Mouse (Mus musculus): Measurements from ENCODE around the gene Cables2. TPM values are rescaled to one million over a fixed set of nuclear protein-coding genes. Genes with fewer than 3 reads are reported as not detected.

The Cables2 gene
- polyA plus RNA-seq, 1 experiment = 28.3 TPM

- peak; percentile 80 for DNase-seq (ENCODE audit: low spot score)
Observed at GRCm38 (mm10) chr2:180225762-180226378, 47.4 kb downstream of the Cables2 start, which contains the start of gene Lama5. Gene Lama5 (minus strand): TSS chr2:180225859.

- DNase-seq (ENCODE audit: low spot score) = peak; percentile 59
Observed at GRCm38 (mm10) chr2:180225044-180225761, 48.1 kb downstream of the Cables2 start.

DNA sequence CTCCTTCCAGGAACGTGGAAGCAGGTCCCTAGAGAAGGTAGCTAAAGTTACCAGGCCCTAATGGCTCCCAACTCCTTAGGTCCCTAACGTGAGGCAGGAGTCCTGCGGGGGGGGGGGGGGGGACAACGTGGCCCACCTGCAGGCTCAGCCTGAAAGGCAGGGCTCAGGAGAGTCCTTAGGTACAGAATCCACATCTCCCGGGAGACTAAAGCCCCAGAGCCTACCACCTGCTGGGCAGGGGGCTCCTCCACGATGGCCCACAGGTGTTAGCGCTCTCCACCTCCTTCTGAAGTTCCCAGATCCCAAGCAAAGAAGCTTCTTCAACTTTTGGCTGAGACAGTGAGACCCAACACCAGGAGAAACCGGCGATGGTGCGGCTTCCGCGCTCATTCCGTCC is 48.7 kb downstream of the Cables2 start:
- DNase-seq (ENCODE audit: low spot score) = no peak

DNA sequence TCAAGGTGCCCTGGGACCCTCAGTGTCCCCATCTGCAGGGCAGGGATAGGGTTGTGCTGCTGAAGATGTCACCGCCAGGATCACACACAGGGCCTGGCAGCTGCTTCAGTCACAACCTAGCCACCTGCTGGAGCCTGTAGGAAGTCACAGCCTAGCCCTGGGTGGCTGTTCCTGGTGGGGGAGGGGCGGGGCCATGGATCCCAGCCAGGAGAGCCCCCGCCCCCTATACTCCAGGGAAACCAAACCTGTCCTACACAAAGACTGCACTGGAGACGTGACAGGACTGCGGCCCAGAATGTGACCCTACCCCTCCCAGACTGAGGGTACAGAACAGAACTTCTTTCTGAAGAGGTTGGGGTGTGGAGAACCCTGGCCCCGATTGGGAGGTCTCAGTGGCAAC is 51.0 kb downstream of the Cables2 start:
- DNase-seq (ENCODE audit: low spot score) = no peak

DNA sequence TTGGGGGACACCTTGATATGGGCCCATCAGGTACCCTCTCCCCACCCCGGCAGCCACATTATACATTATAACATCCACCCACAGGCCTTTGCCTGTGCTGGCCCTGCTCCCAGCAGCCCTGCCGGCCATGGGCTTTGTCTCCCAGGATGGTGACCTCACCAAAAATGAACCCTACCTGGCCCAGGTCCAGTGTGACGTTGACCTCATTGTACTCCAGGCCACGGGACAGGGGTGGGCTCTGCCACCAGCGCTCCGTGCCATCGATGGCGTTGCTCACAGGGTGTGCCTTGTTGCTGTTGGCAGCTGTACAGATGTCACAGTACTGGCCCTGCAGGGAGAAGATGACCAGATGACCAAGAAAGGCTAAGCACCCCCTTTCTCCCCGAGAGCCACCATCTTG is 52.2 kb downstream of the Cables2 start:
- no peak for DNase-seq (ENCODE audit: low spot score)

DNA sequence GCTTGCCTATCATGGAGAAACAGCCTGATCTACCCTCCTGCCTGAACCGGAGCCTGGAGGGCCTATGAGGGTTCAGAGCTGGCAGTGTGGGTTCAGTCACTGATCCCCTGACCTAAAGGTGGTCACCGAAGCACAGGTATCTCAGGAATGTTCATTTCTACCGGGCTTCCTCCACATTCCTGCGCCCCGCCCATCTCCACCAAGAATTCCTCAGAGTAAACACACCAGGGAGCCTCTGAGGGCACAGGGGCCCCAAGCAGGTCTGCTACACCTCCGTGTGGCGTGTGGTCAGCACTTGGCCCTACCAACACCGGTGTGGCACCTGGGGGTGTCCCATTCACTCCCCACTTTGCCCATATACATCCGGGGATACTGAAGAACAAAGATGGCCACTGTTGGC is 53.1 kb downstream of the Cables2 start:
- DNase-seq (ENCODE audit: low spot score) = no peak

GRCm38 (mm10) chr2:180219145-180219943 is 54.0 kb downstream of the Cables2 start:
- no peak for DNase-seq (ENCODE audit: low spot score)

DNA sequence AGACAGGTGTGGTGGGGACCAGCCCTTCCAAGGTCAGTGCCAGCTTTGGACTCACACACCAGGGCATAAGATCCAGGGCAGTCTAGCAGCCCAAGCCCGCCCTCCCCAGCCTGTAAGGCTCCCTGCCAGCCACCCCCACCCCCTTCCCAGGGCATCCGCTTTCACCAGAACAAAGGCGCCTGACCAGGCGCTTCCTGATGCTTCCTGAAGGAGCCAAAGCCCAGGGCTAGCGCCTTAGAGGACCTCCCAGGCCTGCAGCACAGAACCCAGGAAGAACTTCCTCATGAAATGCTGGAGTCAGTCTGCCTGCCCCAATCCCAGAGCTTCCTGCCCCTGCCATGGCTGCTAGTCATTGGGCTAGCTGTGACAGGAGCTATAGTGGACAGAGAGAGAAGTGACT is 54.6 kb downstream of the Cables2 start:
- DNase-seq (ENCODE audit: low spot score) = no peak

DNA sequence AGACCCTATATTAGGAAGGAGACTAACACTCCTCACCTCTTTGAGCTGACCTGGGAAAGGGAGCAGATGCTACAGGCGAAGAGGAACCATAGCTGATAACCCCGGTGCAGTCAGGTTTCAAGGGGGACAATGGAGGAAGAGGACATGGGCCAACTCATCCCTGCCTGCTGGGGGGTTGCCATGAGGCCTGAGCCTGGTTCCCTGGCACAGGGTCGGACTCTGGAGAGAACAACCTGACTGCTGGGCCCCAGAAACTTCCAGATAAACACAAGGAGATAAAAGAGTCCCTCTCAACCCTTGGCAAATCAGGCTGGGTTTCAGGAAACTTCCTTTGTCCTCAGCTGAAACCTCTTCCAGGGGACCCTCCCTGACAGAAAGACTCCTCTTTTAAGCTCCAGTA is 55.1 kb downstream of the Cables2 start:
- peak; percentile 13 for DNase-seq (ENCODE audit: low spot score)

GRCm38 (mm10) chr2:180217587-180217986 is 55.7 kb downstream of the Cables2 start:
- DNase-seq (ENCODE audit: low spot score) = peak; percentile 35

DNA sequence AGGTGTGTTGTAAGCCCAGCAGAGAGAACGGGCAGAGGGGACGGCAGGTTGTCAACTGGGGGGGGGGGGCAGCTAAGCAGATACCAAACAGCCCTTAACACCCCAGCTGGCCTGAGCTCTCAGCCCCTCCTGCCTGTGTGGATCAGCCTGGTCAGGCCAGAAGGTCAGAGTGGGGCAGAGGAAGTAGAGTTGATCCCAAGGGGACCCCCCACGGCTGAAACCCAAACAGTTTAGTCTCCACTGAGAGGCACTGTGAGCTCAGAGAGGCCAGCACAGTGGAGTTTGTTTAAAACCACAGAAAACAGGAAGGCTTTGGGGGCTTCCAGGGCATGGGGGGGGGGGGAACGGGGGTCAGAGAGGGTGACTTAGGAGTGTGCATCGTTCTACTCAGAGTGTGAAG is 56.4 kb downstream of the Cables2 start:
- DNase-seq (ENCODE audit: low spot score) = no peak

DNA sequence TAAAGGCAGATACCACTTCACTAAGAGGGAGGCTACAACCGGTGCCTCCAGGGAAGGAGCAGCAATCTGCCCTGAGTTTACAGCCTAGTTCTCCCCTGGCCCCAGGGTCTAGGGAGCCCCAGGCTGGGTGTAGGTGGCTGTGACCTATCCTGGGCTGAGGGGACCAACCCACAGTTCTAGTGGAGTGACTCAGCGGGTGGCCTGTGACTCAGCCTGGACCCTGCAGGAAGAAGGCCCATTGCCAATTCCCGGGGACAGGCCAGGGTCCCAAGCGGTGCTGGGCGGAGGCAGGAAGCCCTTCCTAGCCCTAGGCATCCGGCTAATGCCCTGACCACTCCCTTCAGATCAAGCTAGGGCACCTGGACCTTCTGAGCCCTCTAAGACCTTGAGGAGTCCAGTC is 57.3 kb downstream of the Cables2 start:
- DNase-seq (ENCODE audit: low spot score) = no peak

DNA sequence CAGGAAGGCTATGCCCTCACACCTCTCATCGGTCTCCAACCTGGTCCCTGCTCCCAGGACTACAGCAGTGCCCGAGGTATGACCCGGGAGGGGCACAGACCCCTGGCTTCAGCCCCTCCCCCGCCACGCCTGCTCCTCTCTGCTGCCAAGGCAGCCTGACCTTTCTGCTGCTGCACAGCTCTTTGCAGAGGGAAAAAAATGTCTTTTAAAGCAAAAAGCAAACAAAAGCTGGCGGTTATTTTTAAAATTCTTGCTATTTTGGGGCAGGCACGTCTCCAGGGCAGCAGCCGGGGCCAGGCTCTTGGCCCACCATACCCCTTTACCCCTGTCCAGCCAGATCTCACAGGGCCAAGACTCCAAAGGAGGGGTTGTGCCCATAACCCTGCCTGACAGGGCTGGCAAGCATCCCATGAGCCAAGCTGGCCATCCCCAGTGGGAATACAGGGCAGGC is 58.3 kb downstream of the Cables2 start:
- DNase-seq (ENCODE audit: low spot score) = no peak

DNA sequence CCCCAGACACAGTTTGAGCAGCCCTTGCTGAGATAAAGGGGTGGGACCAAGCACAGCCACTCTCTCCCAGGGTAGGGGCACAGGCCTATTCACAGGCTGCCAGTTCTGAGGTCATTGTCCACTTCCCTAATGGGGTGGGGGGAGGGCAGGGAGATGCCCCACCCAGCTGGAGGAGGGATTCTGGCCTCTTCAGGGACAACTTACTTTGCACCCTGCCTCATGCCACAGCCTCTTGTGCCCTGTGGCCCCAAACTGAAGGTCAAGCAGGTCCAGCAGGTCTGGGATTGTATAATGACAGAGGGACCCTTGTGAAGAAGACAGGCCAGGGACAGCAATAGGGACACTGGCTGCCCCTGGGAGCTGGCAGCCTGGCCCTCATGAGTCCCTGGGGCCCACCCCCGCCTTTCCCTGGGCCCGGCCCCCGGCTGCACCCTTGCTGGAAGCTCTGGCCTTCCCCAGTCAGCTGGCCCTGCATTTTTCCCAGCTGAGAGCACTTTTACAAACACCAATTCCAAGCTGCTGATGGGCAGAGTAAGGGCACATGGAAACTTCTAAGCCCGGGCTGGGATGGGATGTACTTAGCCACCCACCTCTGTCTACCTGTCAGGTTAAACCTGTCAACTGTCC is 58.8 kb downstream of the Cables2 start:
- DNase-seq (ENCODE audit: low spot score) = no peak

DNA sequence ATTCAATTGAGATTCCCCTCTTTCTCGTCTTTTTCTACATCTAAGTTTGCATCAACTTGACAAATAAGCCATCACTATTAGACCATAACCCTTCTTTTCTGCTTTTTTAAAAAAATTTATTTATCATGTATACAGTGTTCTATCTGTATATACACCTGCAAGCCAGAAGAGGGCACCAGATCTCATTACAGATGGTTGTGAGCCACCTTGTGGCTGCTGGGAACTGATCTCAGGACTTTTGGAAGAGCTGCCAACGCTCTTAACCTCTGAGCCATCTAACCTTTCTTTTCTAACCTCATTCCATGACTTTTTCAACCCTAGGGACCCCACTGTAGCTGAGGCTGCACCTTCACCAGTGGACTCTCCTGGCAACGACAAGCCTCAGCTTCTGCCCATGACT is 61.0 kb downstream of the Cables2 start:
- no peak for DNase-seq (ENCODE audit: low spot score)

DNA sequence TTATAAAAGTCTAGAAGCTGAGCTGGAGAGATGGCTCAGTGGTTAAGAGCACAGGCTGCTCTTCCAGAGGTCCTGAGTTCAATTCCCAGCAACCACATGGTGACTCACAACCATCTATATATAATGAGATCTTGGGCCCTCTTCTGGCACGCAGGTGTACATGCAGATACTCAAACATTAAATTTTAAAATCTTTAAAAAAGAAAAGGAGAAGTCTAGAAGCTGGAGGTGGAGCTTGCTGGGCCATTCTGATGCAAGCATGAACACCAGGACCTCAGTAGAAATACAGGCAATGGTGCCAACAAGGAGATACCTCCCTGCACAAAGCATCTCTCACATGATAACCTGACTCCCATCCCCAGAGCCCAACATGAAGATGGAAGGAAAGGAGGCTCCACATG is 64.3 kb downstream of the Cables2 start:
- no peak for DNase-seq (ENCODE audit: low spot score)

Other genes with a start within 250 kb of the Cables2 start
- 48.7 and 51.4 TPM in 2 replicates for gene Lsm14b, start 248.5 kb downstream of the Cables2 start, polyA plus RNA-seq (2012; rRNA removed)
- gene Psma7, start 231.1 kb downstream of the Cables2 start, polyA plus RNA-seq (2012; rRNA removed) = 198 and 224 TPM in 2 replicates
- 5.2 and 6.0 TPM in 2 replicates for gene Ss18l1, start 231.0 kb downstream of the Cables2 start, polyA plus RNA-seq (2012; rRNA removed)
- gene Mtg2, start 202.9 kb downstream of the Cables2 start, polyA plus RNA-seq (2012; rRNA removed) = 25.0 and 33.0 TPM in 2 replicates
- gene Hrh3, start 169.0 kb downstream of the Cables2 start, polyA plus RNA-seq (2012; rRNA removed) = 2.9 and 3.2 TPM in 2 replicates
- 87.1 and 92.1 TPM in 2 replicates for gene Osbpl2, start 154.2 kb downstream of the Cables2 start, polyA plus RNA-seq (2012; rRNA removed)
- gene Adrm1, start 102.0 kb downstream of the Cables2 start, polyA plus RNA-seq (2012; rRNA removed) = 84.3 and 84.4 TPM in 2 replicates
- 144 and 160 TPM in 2 replicates for gene Lama5, start 47.6 kb downstream of the Cables2 start, polyA plus RNA-seq (2012; rRNA removed)
- gene Rps21, start 16.1 kb downstream of the Cables2 start, polyA plus RNA-seq (2012; rRNA removed) = 3,847 and 3,981 TPM in 2 replicates
- gene Rbbp8nl, start 16.4 kb upstream of the Cables2 start, polyA plus RNA-seq (2012; rRNA removed) = 4.6 and 5.9 TPM in 2 replicates
- 23.2 and 32.9 TPM in 2 replicates for gene Gata5, start 61.2 kb upstream of the Cables2 start, polyA plus RNA-seq (2012; rRNA removed)
- 1.6 and 3.3 TPM in 2 replicates for gene Slco4a1, start 182.7 kb upstream of the Cables2 start, polyA plus RNA-seq (2012; rRNA removed)
- 0.07 and 0.12 TPM in 2 replicates for gene Ntsr1, start 226.5 kb upstream of the Cables2 start, polyA plus RNA-seq (2012; rRNA removed)